Mouse (Mus musculus) embryonic fibroblast, embryonic 13.5 days (primary cell): ENCODE measurements around the gene Cdh18.

ENCODE experiments used
- CTCF ChIP-seq: IDR thresholded peaks from 2 replicates; pipeline ENCODE4 v1.5.1; 2011; ENCODE audit warnings: mild to moderate bottlenecking, control low read depth, low read length, moderate library complexity, borderline replicate concordance; ENCODE audit not compliant: insufficient read depth
- POLR2A ChIP-seq: IDR thresholded peaks from 2 replicates; pipeline ENCODE4 v1.6.1; 2011; ENCODE audit warnings: low read depth, mild to moderate bottlenecking, control low read depth, low read length, moderate library complexity

GRCm38 (mm10) chr15:23506480-23506879, 957.7 kb downstream of the Cdh18 start:
- TF ChIP-seq POLR2A: no peak
- TF ChIP-seq CTCF: no peak
